Mouse (Mus musculus): ENCODE results near the gene Dedd2. TPM values are rescaled to one million over a fixed set of nuclear protein-coding genes. Genes with fewer than 3 reads are reported as not detected.

The Dedd2 gene
- 21.2 TPM for polyA plus RNA-seq (2015; fragmentation: Illumina TruSeq; extraction: RNeasy Lipid Tissue Mini Kit (QIAGEN cat#74804); ENCODE audit: insufficient read depth, low replicate concordance)

GRCm38 (mm10) chr7:25220457-25221101, at the start of gene Dedd2:
Gene Dedd2 (minus strand): TSS chr7:25220615.

GRCm38 (mm10) chr7:25267301-25267750, 46.9 kb upstream of the Dedd2 start, which contains the start of gene Cic:
Gene Cic (plus strand): TSS chr7:25267704.

GRCm38 (mm10) chr7:25250141-25250972, 29.9 kb upstream of the Dedd2 start, which contains the start of gene Erf:
Gene Erf (minus strand): TSS chr7:25250761.

GRCm38 (mm10) chr7:25237249-25238014, 17.0 kb upstream of the Dedd2 start, which contains the start of gene Gsk3a:
Gene Gsk3a (minus strand): TSS chr7:25237851.

GRCm38 (mm10) chr7:25221102-25221883, 878 bp upstream of the Dedd2 start, which contains the start of gene Zfp526:
Gene Zfp526 (plus strand): TSS chr7:25221425.

GRCm38 (mm10) chr7:25179606-25180161, 40.7 kb downstream of the Dedd2 start, which contains the start of gene Pou2f2:
Gene Pou2f2 (minus strand): TSS chr7:25179726.

Other genes with a start within 250 kb of the Dedd2 start
- 40.1 TPM for gene Rabac1, start 247.9 kb downstream of the Dedd2 start, polyA plus RNA-seq (2015; fragmentation: Illumina TruSeq; extraction: RNeasy Lipid Tissue Mini Kit (QIAGEN cat#74804); ENCODE audit: insufficient read depth, low replicate concordance)
- 4.9 TPM for gene Atp1a3, start 214.7 kb downstream of the Dedd2 start, polyA plus RNA-seq (2015; fragmentation: Illumina TruSeq; extraction: RNeasy Lipid Tissue Mini Kit (QIAGEN cat#74804); ENCODE audit: insufficient read depth, low replicate concordance)
- gene Grik5, start 148.3 kb downstream of the Dedd2 start, polyA plus RNA-seq (2015; fragmentation: Illumina TruSeq; extraction: RNeasy Lipid Tissue Mini Kit (QIAGEN cat#74804); ENCODE audit: insufficient read depth, low replicate concordance), result 2.4 TPM
- gene Zfp574, start 148.0 kb downstream of the Dedd2 start, polyA plus RNA-seq (2015; fragmentation: Illumina TruSeq; extraction: RNeasy Lipid Tissue Mini Kit (QIAGEN cat#74804); ENCODE audit: insufficient read depth, low replicate concordance), result 1.7 TPM
- gene Pou2f2, start 40.9 kb downstream of the Dedd2 start, polyA plus RNA-seq (2015; fragmentation: Illumina TruSeq; extraction: RNeasy Lipid Tissue Mini Kit (QIAGEN cat#74804); ENCODE audit: insufficient read depth, low replicate concordance), result 34.8 TPM
- gene Zfp526, start 810 bp upstream of the Dedd2 start, polyA plus RNA-seq (2015; fragmentation: Illumina TruSeq; extraction: RNeasy Lipid Tissue Mini Kit (QIAGEN cat#74804); ENCODE audit: insufficient read depth, low replicate concordance), result 6.4 TPM
- 56.1 TPM for gene Gsk3a, start 17.2 kb upstream of the Dedd2 start, polyA plus RNA-seq (2015; fragmentation: Illumina TruSeq; extraction: RNeasy Lipid Tissue Mini Kit (QIAGEN cat#74804); ENCODE audit: insufficient read depth, low replicate concordance)
- 4.6 TPM for gene Erf, start 30.1 kb upstream of the Dedd2 start, polyA plus RNA-seq (2015; fragmentation: Illumina TruSeq; extraction: RNeasy Lipid Tissue Mini Kit (QIAGEN cat#74804); ENCODE audit: insufficient read depth, low replicate concordance)
- gene Cic, start 47.1 kb upstream of the Dedd2 start, polyA plus RNA-seq (2015; fragmentation: Illumina TruSeq; extraction: RNeasy Lipid Tissue Mini Kit (QIAGEN cat#74804); ENCODE audit: insufficient read depth, low replicate concordance), result 85.9 TPM
- gene Pafah1b3, start 77.4 kb upstream of the Dedd2 start, polyA plus RNA-seq (2015; fragmentation: Illumina TruSeq; extraction: RNeasy Lipid Tissue Mini Kit (QIAGEN cat#74804); ENCODE audit: insufficient read depth, low replicate concordance), result 21.5 TPM
- gene Prr19, start 80.8 kb upstream of the Dedd2 start, polyA plus RNA-seq (2015; fragmentation: Illumina TruSeq; extraction: RNeasy Lipid Tissue Mini Kit (QIAGEN cat#74804); ENCODE audit: insufficient read depth, low replicate concordance), result not detected
- gene Tmem145, start 85.5 kb upstream of the Dedd2 start, polyA plus RNA-seq (2015; fragmentation: Illumina TruSeq; extraction: RNeasy Lipid Tissue Mini Kit (QIAGEN cat#74804); ENCODE audit: insufficient read depth, low replicate concordance), result not detected
- gene Megf8, start 96.5 kb upstream of the Dedd2 start, polyA plus RNA-seq (2015; fragmentation: Illumina TruSeq; extraction: RNeasy Lipid Tissue Mini Kit (QIAGEN cat#74804); ENCODE audit: insufficient read depth, low replicate concordance), result 2.7 TPM
- not detected for gene Cnfn, start 149.1 kb upstream of the Dedd2 start, polyA plus RNA-seq (2015; fragmentation: Illumina TruSeq; extraction: RNeasy Lipid Tissue Mini Kit (QIAGEN cat#74804); ENCODE audit: insufficient read depth, low replicate concordance)
- 9.6 TPM for gene Lipe, start 178.1 kb upstream of the Dedd2 start, polyA plus RNA-seq (2015; fragmentation: Illumina TruSeq; extraction: RNeasy Lipid Tissue Mini Kit (QIAGEN cat#74804); ENCODE audit: insufficient read depth, low replicate concordance)
- not detected for gene Cxcl17, start 192.3 kb upstream of the Dedd2 start, polyA plus RNA-seq (2015; fragmentation: Illumina TruSeq; extraction: RNeasy Lipid Tissue Mini Kit (QIAGEN cat#74804); ENCODE audit: insufficient read depth, low replicate concordance)